Mouse (Mus musculus): ENCODE results near the gene Tnfrsf23. TPM values are rescaled to one million over a fixed set of nuclear protein-coding genes. Genes with fewer than 3 reads are reported as not detected.

Tnfrsf23 gene
- polyA plus RNA-seq, 1 experiment: 5.6 TPM

Other genes starting within 250 kb of the Tnfrsf23 start
- gene Cdkn1c, start 224.8 kb downstream of the Tnfrsf23 start, polyA plus RNA-seq (2012; rRNA removed): 17.5 TPM in 2 replicates
- gene Slc22a18, start 212.1 kb downstream of the Tnfrsf23 start, polyA plus RNA-seq (2012; rRNA removed): 17.8 and 19.0 TPM in 2 replicates
- gene Phlda2, start 182.7 kb downstream of the Tnfrsf23 start, polyA plus RNA-seq (2012; rRNA removed): 25.1 and 28.0 TPM in 2 replicates
- gene Nap1l4, start 136.8 kb downstream of the Tnfrsf23 start, polyA plus RNA-seq (2012; rRNA removed): 133 and 136 TPM in 2 replicates
- 29.1 and 30.1 TPM in 2 replicates for gene Cars, start 85.8 kb downstream of the Tnfrsf23 start, polyA plus RNA-seq (2012; rRNA removed)
- 1.4 and 1.6 TPM in 2 replicates for gene Tnfrsf26, start 57.1 kb downstream of the Tnfrsf23 start, polyA plus RNA-seq (2012; rRNA removed)
- 8.3 and 9.4 TPM in 2 replicates for gene Tnfrsf22, start 36.2 kb downstream of the Tnfrsf23 start, polyA plus RNA-seq (2012; rRNA removed)
- gene Osbpl5, start 71.1 kb upstream of the Tnfrsf23 start, polyA plus RNA-seq (2012; rRNA removed): 67.2 and 73.7 TPM in 2 replicates
- 0.08 TPM in 1 of 2 replicates, not detected in the other for gene Mrgprg, start 81.1 kb upstream of the Tnfrsf23 start, polyA plus RNA-seq (2012; rRNA removed)
- 1.2 and 2.1 TPM in 2 replicates for gene Mrgpre, start 98.6 kb upstream of the Tnfrsf23 start, polyA plus RNA-seq (2012; rRNA removed)
- gene Nadsyn1, start 137.0 kb upstream of the Tnfrsf23 start, polyA plus RNA-seq (2012; rRNA removed): 9.7 and 11.3 TPM in 2 replicates
- 30.5 and 37.0 TPM in 2 replicates for gene Dhcr7, start 137.3 kb upstream of the Tnfrsf23 start, polyA plus RNA-seq (2012; rRNA removed)
- gene Gm498, start 181.0 kb upstream of the Tnfrsf23 start, polyA plus RNA-seq (2012; rRNA removed): not detected in 2 replicates

Measured in urinary bladder, adult 2 months (tissue).